Mouse (Mus musculus) lung, embryonic 16.5 days (tissue): ENCODE data around the gene Chst4. TPM values are rescaled to one million over a fixed set of nuclear protein-coding genes. Genes with fewer than 3 reads are reported as not detected.

Source experiments
- polyA plus RNA-seq: library from polyadenylated mRNA; unstranded; fragments of >200 nt; fragmentation: Nextera tagmentation; extraction: Ambion mirVana; gene quantifications from 2 replicates; pipeline ENCODE4 v1.2.1, GENCODE M21; 2015

Chst4 gene
- polyA plus RNA-seq, 1 experiment from 2014 or later = 0.18 TPM

Other genes with a start within 250 kb of the Chst4 start
- gene Phlpp2, start 171.2 kb downstream of the Chst4 start, polyA plus RNA-seq = 2.2 and 2.7 TPM in 2 replicates
- 7.4 and 9.2 TPM in 2 replicates for gene Marveld3, start 77.5 kb downstream of the Chst4 start, polyA plus RNA-seq
- gene Tat, start 49.3 kb downstream of the Chst4 start, polyA plus RNA-seq = 0.16 TPM in 1 of 2 replicates, not detected in the other
- gene Zfp612, start 40.0 kb upstream of the Chst4 start, polyA plus RNA-seq = 6.7 and 7.3 TPM in 2 replicates
- not detected in 2 replicates for gene Gm21964, start 61.5 kb upstream of the Chst4 start, polyA plus RNA-seq
- gene Gm17720, start 63.0 kb upstream of the Chst4 start, polyA plus RNA-seq = not detected in 2 replicates
- gene Calb2, start 128.5 kb upstream of the Chst4 start, polyA plus RNA-seq = 12.8 and 15.4 TPM in 2 replicates
- 7.1 and 8.5 TPM in 2 replicates for gene Cmtr2, start 175.9 kb upstream of the Chst4 start, polyA plus RNA-seq
- 0.79 and 1.1 TPM in 2 replicates for gene Hydin, start 227.2 kb upstream of the Chst4 start, polyA plus RNA-seq